Mouse (Mus musculus): ENCODE measurements around the gene Wscd2.

GRCm38 (mm10) chr5:113584439-113584838, 94.3 kb downstream of the Wscd2 start:
- no peak for TF ChIP-seq EP300 (IDR thresholded peaks at IDR 0.05; ENCODE audit: low read depth)
- TF ChIP-seq CTCF (IDR thresholded peaks at IDR 0.05; ENCODE audit: low read depth) = no peak
